18 mouse cellular contexts compared by ENCODE assay signal in genomic region chr16:95804199-95804598, GRCm38 (mm10).
A peak's percentile ranks its signal among the peaks of the same experiment; 100 is the strongest.
DNase-seq lines count a peak whose midpoint lies in the region; ATAC-seq and TF ChIP-seq lines count a peak whose summit lies in the region.
"Had no signal": no experiment of that assay in that cellular context is flagged by ENCODE, and none has a peak within 500 bp of the region (broad histone marks: within the 10 kb centered on the region; RNA-seq: fewer than 3 reads in every experiment).

No protein-coding gene starts in this region.

- no peaks in the 10 kb centered on the region for H3K27me3 ChIP-seq in liver, postnatal 0 days (ENCODE audit: insufficient read depth, low read length)
- H3K27me3 ChIP-seq in liver, embryonic 12.5 days (replicated peaks) = no peaks in the 10 kb centered on the region
- H3K27me3 ChIP-seq in intestine, embryonic 16.5 days (replicated peaks; ENCODE audit: control insufficient read depth, insufficient read depth, low read length) = no peaks in the 10 kb centered on the region
- no peaks in the 10 kb centered on the region for H3K27me3 ChIP-seq in stomach, postnatal 0 days (ENCODE audit: control insufficient read depth, insufficient read depth, low read length)
- H3K27me3 ChIP-seq: forebrain, embryonic 12.5 days; heart, embryonic 12.5 days; hindbrain, embryonic 12.5 days; Patski had no signal

- no peak for TF ChIP-seq EP300 in liver, postnatal 0 days (IDR thresholded peaks at IDR 0.05; ENCODE audit: low read depth)
- no peak for TF ChIP-seq EP300 in stomach, postnatal 0 days (optimal IDR thresholded peaks at IDR 0.05)

- no peak overlapping the region for H3K9ac ChIP-seq in liver, postnatal 0 days (replicated peaks)
- H3K9ac ChIP-seq in liver, embryonic 12.5 days = no peak overlapping the region
- H3K9ac ChIP-seq in intestine, embryonic 16.5 days (ENCODE audit: low read depth, low read length) = no peak overlapping the region
- H3K9ac ChIP-seq in stomach, postnatal 0 days (ENCODE audit: low read length) = no peak overlapping the region
- H3K9ac ChIP-seq: forebrain, embryonic 12.5 days; heart, embryonic 12.5 days; hindbrain, embryonic 12.5 days had no signal

- no peak for ATAC-seq in liver, postnatal 0 days
- no peak for ATAC-seq in liver, embryonic 12.5 days
- 0 out of 2 replicates have a peak, but pooled peaks have one; percentile 55 for ATAC-seq in intestine, embryonic 16.5 days
- 0 out of 2 replicates have a peak, but pooled peaks have one; percentile 58 for ATAC-seq in stomach, postnatal 0 days (ENCODE audit: low FRiP score, low TSS enrichment)
- ATAC-seq: Patski had no signal

- H3K4me1 ChIP-seq in liver, postnatal 0 days (ENCODE audit: insufficient read depth) = no peaks in the 10 kb centered on the region
- H3K4me1 ChIP-seq in liver, embryonic 12.5 days = no peaks in the 10 kb centered on the region
- no peaks in the 10 kb centered on the region; the same call in 1 of the 2 replicates for H3K4me1 ChIP-seq in intestine, embryonic 16.5 days (ENCODE audit: control insufficient read depth, insufficient read depth, low read length)
- no peaks in the 10 kb centered on the region for H3K4me1 ChIP-seq in stomach, postnatal 0 days (replicated peaks; ENCODE audit: control insufficient read depth, insufficient read depth)
- H3K4me1 ChIP-seq: forebrain, embryonic 12.5 days had no signal

- H3K36me3 ChIP-seq in liver, postnatal 0 days (replicated peaks; ENCODE audit: insufficient read depth, low read length) = no peaks in the 10 kb centered on the region
- no peaks in the 10 kb centered on the region for H3K36me3 ChIP-seq in liver, embryonic 12.5 days
- H3K36me3 ChIP-seq in intestine, embryonic 16.5 days (ENCODE audit: control insufficient read depth, insufficient read depth, low read length) = no peaks in the 10 kb centered on the region
- H3K36me3 ChIP-seq in stomach, postnatal 0 days (ENCODE audit: control insufficient read depth, insufficient read depth, low read length) = no peaks in the 10 kb centered on the region
- H3K36me3 ChIP-seq: forebrain, embryonic 12.5 days; heart, embryonic 12.5 days; hindbrain, embryonic 12.5 days had no signal

- no peak for DNase-seq in liver, postnatal 0 days
- peak; percentile 12 for DNase-seq in ZHBTc4 (ENCODE audit: low read depth, low spot score)
- DNase-seq in stomach, postnatal 0 days (ENCODE audit: low spot score) = no peak
- no peak for DNase-seq in gastrocnemius, postnatal 4 days (ENCODE audit: low spot score in 2 of 2)
- DNase-seq in gastrocnemius, adult 2 months = no peak
- DNase-seq: cerebellum, adult 2 months; gastrocnemius, postnatal 14 days; heart, postnatal 14 days; kidney, postnatal 10 days; lung, adult 18-20 months; lung, postnatal 36 days had no signal

- intact Hi-C loops in gastrocnemius, adult 2 months (cut with DNase I) = no loop called here

- WGBS in liver, postnatal 0 days (ENCODE audit: insufficient replicate concordance) = 24% methylated on average over 1 of the region's 1 CpGs
- 11% methylated on average over 1 of the region's 1 CpGs for WGBS in liver, embryonic 12.5 days (ENCODE audit: insufficient replicate concordance)
- WGBS in intestine, embryonic 16.5 days = 21% methylated on average over 1 of the region's 1 CpGs
- 17% methylated on average over 1 of the region's 1 CpGs for WGBS in stomach, postnatal 0 days

- no peak overlapping the region for H3K27ac ChIP-seq in liver, postnatal 0 days (ENCODE audit: low read depth)
- no peak overlapping the region for H3K27ac ChIP-seq in liver, embryonic 12.5 days
- H3K27ac ChIP-seq in intestine, embryonic 16.5 days (ENCODE audit: low read length) = no peak overlapping the region
- H3K27ac ChIP-seq in stomach, postnatal 0 days (replicated peaks) = no peak overlapping the region
- H3K27ac ChIP-seq in gastrocnemius, adult 2 months = no peak overlapping the region
- H3K27ac ChIP-seq: forebrain, embryonic 12.5 days; hindbrain, embryonic 12.5 days had no signal

- no peak overlapping the region for H3K4me3 ChIP-seq in liver, postnatal 0 days (ENCODE audit: low read depth, low read length)
- H3K4me3 ChIP-seq in liver, embryonic 12.5 days = no peak overlapping the region
- H3K4me3 ChIP-seq in intestine, embryonic 16.5 days (ENCODE audit: low read length) = no peak overlapping the region
- H3K4me3 ChIP-seq in stomach, postnatal 0 days (ENCODE audit: low read depth, low read length) = no peak overlapping the region
- no peak overlapping the region for H3K4me3 ChIP-seq in gastrocnemius, adult 2 months
- H3K4me3 ChIP-seq: forebrain, embryonic 12.5 days; heart, embryonic 12.5 days; hindbrain, embryonic 12.5 days had no signal

- H3K9me3 ChIP-seq in liver, postnatal 0 days (ENCODE audit: low read length) = no peaks in the 10 kb centered on the region
- H3K9me3 ChIP-seq in liver, embryonic 12.5 days (replicated peaks) = no peaks in the 10 kb centered on the region
- H3K9me3 ChIP-seq in intestine, embryonic 16.5 days (ENCODE audit: control insufficient read depth, low read length) = no peaks in the 10 kb centered on the region
- H3K9me3 ChIP-seq in stomach, postnatal 0 days (ENCODE audit: control insufficient read depth, low read length) = no peaks in the 10 kb centered on the region
- H3K9me3 ChIP-seq: forebrain, embryonic 12.5 days; heart, embryonic 12.5 days; hindbrain, embryonic 12.5 days had no signal

- 0 out of 2 replicates have a peak, but pooled peaks have one; percentile 4 for TF ChIP-seq CTCF in liver, postnatal 0 days (IDR thresholded peaks at IDR 0.05; ENCODE audit: low read depth)
- TF ChIP-seq CTCF in stomach, postnatal 0 days (IDR thresholded peaks at IDR 0.05; ENCODE audit: low read depth) = no peak
- no peak for TF ChIP-seq CTCF in gastrocnemius, adult 2 months (IDR thresholded peaks at IDR 0.05)

- no peak overlapping the region for H3K4me2 ChIP-seq in liver, postnatal 0 days (ENCODE audit: low read depth, low read length)
- no peak overlapping the region for H3K4me2 ChIP-seq in liver, embryonic 12.5 days
- H3K4me2 ChIP-seq in intestine, embryonic 16.5 days (ENCODE audit: low read depth, low read length) = no peak overlapping the region
- H3K4me2 ChIP-seq in stomach, postnatal 0 days (replicated peaks; ENCODE audit: low read depth) = no peak overlapping the region
- H3K4me2 ChIP-seq: forebrain, embryonic 12.5 days; heart, embryonic 12.5 days; hindbrain, embryonic 12.5 days; midbrain, embryonic 11.5 days had no signal

Comparison
In these comparisons a context has a peak if more than half of its experiments do, and no peak if none do; other contexts are left out.
1. ATAC-seq: peak in intestine, embryonic 16.5 days (single experiment) and stomach, postnatal 0 days (single experiment); none in liver, postnatal 0 days (single experiment) and liver, embryonic 12.5 days (single experiment).